Mouse (Mus musculus): ENCODE results near the gene Slc22a17.
A peak's percentile ranks its signal among the peaks of the same experiment; 100 is the strongest.
"Not testable (repeated sequence)": the region's sequence is repeated elsewhere in the genome, so short reads cannot be mapped to it uniquely, and the experiment has no call there.

Gene Slc22a17

GRCm38 (mm10) chr14:54912886-54913285, at the start of gene Slc22a17:
Slc22a17 (minus strand) TSS chr14:54913132.
- peak; percentile 40 for DNase-seq (ENCODE audit: low read depth, low spot score)

GRCm38 (mm10) chr14:54962714-54963113, 49.8 kb upstream of the Slc22a17 start:
- no peak for DNase-seq (ENCODE audit: low read depth, low spot score)

- DNase-seq (ENCODE audit: low read depth, low spot score), result no peak
Measured at GRCm38 (mm10) chr14:54961487-54961886, 48.6 kb upstream of the Slc22a17 start.

- DNase-seq (ENCODE audit: low read depth, low spot score), result no peak
Measured at GRCm38 (mm10) chr14:54960769-54961168, 47.8 kb upstream of the Slc22a17 start.

- not testable (repeated sequence) for DNase-seq (ENCODE audit: low read depth, low spot score)
Measured at GRCm38 (mm10) chr14:54959853-54960613, 47.1 kb upstream of the Slc22a17 start.

GRCm38 (mm10) chr14:54959197-54959596, 46.3 kb upstream of the Slc22a17 start:
- no peak for DNase-seq (ENCODE audit: low read depth, low spot score)

GRCm38 (mm10) chr14:54958503-54958902, 45.6 kb upstream of the Slc22a17 start:
- DNase-seq (ENCODE audit: low read depth, low spot score), result no peak

GRCm38 (mm10) chr14:54956533-54956932, 43.6 kb upstream of the Slc22a17 start:
- no peak for DNase-seq (ENCODE audit: low read depth, low spot score)

GRCm38 (mm10) chr14:54955481-54955880, 42.5 kb upstream of the Slc22a17 start:
- DNase-seq (ENCODE audit: low read depth, low spot score), result no peak

GRCm38 (mm10) chr14:54954474-54954873, 41.5 kb upstream of the Slc22a17 start:
- DNase-seq (ENCODE audit: low read depth, low spot score), result no peak

- no peak for DNase-seq (ENCODE audit: low read depth, low spot score)
Measured at GRCm38 (mm10) chr14:54953664-54954206, 40.8 kb upstream of the Slc22a17 start.

GRCm38 (mm10) chr14:54951587-54951986, 38.7 kb upstream of the Slc22a17 start:
- DNase-seq (ENCODE audit: low read depth, low spot score), result no peak

GRCm38 (mm10) chr14:54950493-54950892, 37.6 kb upstream of the Slc22a17 start:
- DNase-seq (ENCODE audit: low read depth, low spot score), result no peak

- no peak for DNase-seq (ENCODE audit: low read depth, low spot score)
Measured at GRCm38 (mm10) chr14:54948781-54949180, 35.8 kb upstream of the Slc22a17 start.

- DNase-seq (ENCODE audit: low read depth, low spot score), result not testable (repeated sequence)
Measured at GRCm38 (mm10) chr14:54947008-54947407, 34.1 kb upstream of the Slc22a17 start.

GRCm38 (mm10) chr14:54945975-54946704, 33.2 kb upstream of the Slc22a17 start:
- DNase-seq (ENCODE audit: low read depth, low spot score), result no peak

GRCm38 (mm10) chr14:54944939-54945338, 32.0 kb upstream of the Slc22a17 start:
- no peak for DNase-seq (ENCODE audit: low read depth, low spot score)

GRCm38 (mm10) chr14:54943971-54944370, 31.0 kb upstream of the Slc22a17 start:
- DNase-seq (ENCODE audit: low read depth, low spot score), result no peak

- no peak for DNase-seq (ENCODE audit: low read depth, low spot score)
Measured at GRCm38 (mm10) chr14:54942479-54942878, 29.5 kb upstream of the Slc22a17 start.

GRCm38 (mm10) chr14:54941024-54941978, 28.4 kb upstream of the Slc22a17 start:
- DNase-seq (ENCODE audit: low read depth, low spot score), result no peak

- DNase-seq (ENCODE audit: low read depth, low spot score), result no peak
Measured at GRCm38 (mm10) chr14:54940176-54940530, 27.2 kb upstream of the Slc22a17 start.
